In genomic region chr1:187291480-187292394, GRCm38 (mm10) we compare ENCODE assay signal across 14 mouse cellular contexts.
"Had no signal": no experiment of that assay in that cellular context is flagged by ENCODE, and none has a peak within 500 bp of the region (broad histone marks: within the 10 kb centered on the region; RNA-seq: fewer than 3 reads in every experiment).

No protein-coding gene starts in this region.

- H3K36me3 ChIP-seq: limb, embryonic 12.5 days; liver, embryonic 13.5 days; lung, embryonic 15.5 days; midbrain, embryonic 13.5 days; neural tube, embryonic 15.5 days had no signal

- DNase-seq: kidney, adult 18-20 months; liver; liver, embryonic 13.5 days; liver, postnatal 0 days; lung, postnatal 14 days; spleen, adult 18-20 months; thymus, adult 2 months; thymus, postnatal 25 days had no signal

- H3K4me3 ChIP-seq: layer of hippocampus, adult 2 months; limb, embryonic 12.5 days; liver, embryonic 13.5 days; lung, embryonic 15.5 days; midbrain, embryonic 13.5 days; myocyte; neural tube, embryonic 15.5 days had no signal

- H3K9me3 ChIP-seq: limb, embryonic 12.5 days; liver, embryonic 13.5 days; lung, embryonic 15.5 days; midbrain, embryonic 13.5 days; neural tube, embryonic 15.5 days had no signal

- H3K27me3 ChIP-seq: limb, embryonic 12.5 days; liver, embryonic 13.5 days; lung, embryonic 15.5 days; midbrain, embryonic 13.5 days; neural tube, embryonic 15.5 days had no signal

- H3K27ac ChIP-seq: layer of hippocampus, adult 2 months; limb, embryonic 12.5 days; liver, embryonic 13.5 days; lung, embryonic 15.5 days; midbrain, embryonic 13.5 days; neural tube, embryonic 15.5 days had no signal

- H3K9ac ChIP-seq: limb, embryonic 12.5 days; liver, embryonic 13.5 days; liver, postnatal 0 days; lung, embryonic 15.5 days; midbrain, embryonic 13.5 days; neural tube, embryonic 15.5 days had no signal

- ATAC-seq: liver, postnatal 0 days; midbrain, embryonic 13.5 days had no signal

- H3K4me2 ChIP-seq: limb, embryonic 12.5 days; liver, embryonic 13.5 days; lung, embryonic 15.5 days; midbrain, embryonic 13.5 days; neural tube, embryonic 15.5 days had no signal

- H3K4me1 ChIP-seq: liver, embryonic 13.5 days; lung, embryonic 15.5 days; midbrain, embryonic 13.5 days; neural tube, embryonic 15.5 days had no signal
